In genomic region chr14:27622176-27622922, GRCm38 (mm10) we compare ENCODE assay signal across 8 mouse cellular contexts. TPM values are rescaled to one million over a fixed set of nuclear protein-coding genes. Genes with fewer than 3 reads are reported as not detected.
DNase-seq lines count a peak whose midpoint lies in the region; ATAC-seq lines count a peak whose summit lies in the region.

Gene Erc2 (plus strand): TSS chr14:27622428.

- WGBS in forebrain, embryonic 16.5 days, result under 1% methylated on average over 54 of the region's 78 CpGs

- H3K4me3 ChIP-seq in forebrain, embryonic 16.5 days (replicated peaks; ENCODE audit: low read length), result peak within 1 kb of the TSS; percentile 91

- H3K27me3 ChIP-seq in forebrain, embryonic 16.5 days (replicated peaks; ENCODE audit: control insufficient read depth, insufficient read depth, low read length), result no peaks in the 10 kb centered on the region

- peak; percentile 95 for ATAC-seq in forebrain, embryonic 16.5 days

- H3K9me3 ChIP-seq in forebrain, embryonic 16.5 days (ENCODE audit: control insufficient read depth, low read length), result no peaks in the 10 kb centered on the region

- peak within 1 kb of the TSS; percentile 97 for H3K9ac ChIP-seq in forebrain, embryonic 16.5 days (replicated peaks; ENCODE audit: low read depth, low read length)

- H3K4me1 ChIP-seq in forebrain, embryonic 16.5 days (replicated peaks; ENCODE audit: control insufficient read depth, insufficient read depth, low read length), result peaks cover 11% of the 10 kb centered on the region

- no peaks in the 10 kb centered on the region for H3K36me3 ChIP-seq in forebrain, embryonic 16.5 days (ENCODE audit: control insufficient read depth, insufficient read depth)

- H3K4me2 ChIP-seq in forebrain, embryonic 16.5 days (ENCODE audit: low read length), result peak within 1 kb of the TSS; percentile 64

- peak within 1 kb of the TSS; percentile 87 for H3K27ac ChIP-seq in forebrain, embryonic 16.5 days (ENCODE audit: low read length)

- peak; percentile 86 for DNase-seq in MN1 (ENCODE audit: low spot score)
- peak; percentile 87 for DNase-seq in cerebellum, adult 11-12 months
- peak; percentile 59 to 74 for DNase-seq in heart, postnatal 14 days
- DNase-seq in layer of hippocampus, adult 8-10 months (ENCODE audit: low spot score in 2 of 2), result peak; percentile 60 to 79
- DNase-seq in lung, adult 18-20 months, result peak; percentile 60 to 74
- peak; percentile 74 for DNase-seq in ovary, postnatal 36 days (ENCODE audit: low spot score)
- DNase-seq in spleen, adult 12 weeks (ENCODE audit: low spot score), result no peak

- intact Hi-C loops in heart, postnatal 14 days (cut with DNase I), result no loop called here

RNA-seq across cellular contexts. Expression of gene Erc2, which starts in this region (rescaled TPM):
- 62.2 and 78.0 TPM in 2 replicates for polyA plus RNA-seq in forebrain, embryonic 16.5 days (2015; fragmentation: Nextera tagmentation; extraction: Ambion mirVana)
- 1 to 10 TPM in 1 of 2 experiments, under 1 TPM in 1; 0.54 to 1.6 TPM for total RNA-seq in heart, postnatal 14 days (2021)
- 100 to 1,000 TPM; 196 to 222 (median 210) TPM for total RNA-seq in layer of hippocampus, adult 8-10 months (2022)

Comparison
In these comparisons a context has a peak if more than half of its experiments do, and no peak if none do; other contexts are left out.
1. RNA of gene Erc2 (total RNA-seq): 196 to 222 TPM in layer of hippocampus, adult 8-10 months; 0.54 to 1.6 TPM in heart, postnatal 14 days; every median in the first group is over 10 times any median in the second.